Mouse (Mus musculus) thymus, postnatal 14 days (tissue): ENCODE results near the gene C130074G19Rik.

Experiments used
- DNase-seq: peaks from one replicate; pipeline ENCODE4 v3.0.0; 2021

Gene C130074G19Rik

DNA sequence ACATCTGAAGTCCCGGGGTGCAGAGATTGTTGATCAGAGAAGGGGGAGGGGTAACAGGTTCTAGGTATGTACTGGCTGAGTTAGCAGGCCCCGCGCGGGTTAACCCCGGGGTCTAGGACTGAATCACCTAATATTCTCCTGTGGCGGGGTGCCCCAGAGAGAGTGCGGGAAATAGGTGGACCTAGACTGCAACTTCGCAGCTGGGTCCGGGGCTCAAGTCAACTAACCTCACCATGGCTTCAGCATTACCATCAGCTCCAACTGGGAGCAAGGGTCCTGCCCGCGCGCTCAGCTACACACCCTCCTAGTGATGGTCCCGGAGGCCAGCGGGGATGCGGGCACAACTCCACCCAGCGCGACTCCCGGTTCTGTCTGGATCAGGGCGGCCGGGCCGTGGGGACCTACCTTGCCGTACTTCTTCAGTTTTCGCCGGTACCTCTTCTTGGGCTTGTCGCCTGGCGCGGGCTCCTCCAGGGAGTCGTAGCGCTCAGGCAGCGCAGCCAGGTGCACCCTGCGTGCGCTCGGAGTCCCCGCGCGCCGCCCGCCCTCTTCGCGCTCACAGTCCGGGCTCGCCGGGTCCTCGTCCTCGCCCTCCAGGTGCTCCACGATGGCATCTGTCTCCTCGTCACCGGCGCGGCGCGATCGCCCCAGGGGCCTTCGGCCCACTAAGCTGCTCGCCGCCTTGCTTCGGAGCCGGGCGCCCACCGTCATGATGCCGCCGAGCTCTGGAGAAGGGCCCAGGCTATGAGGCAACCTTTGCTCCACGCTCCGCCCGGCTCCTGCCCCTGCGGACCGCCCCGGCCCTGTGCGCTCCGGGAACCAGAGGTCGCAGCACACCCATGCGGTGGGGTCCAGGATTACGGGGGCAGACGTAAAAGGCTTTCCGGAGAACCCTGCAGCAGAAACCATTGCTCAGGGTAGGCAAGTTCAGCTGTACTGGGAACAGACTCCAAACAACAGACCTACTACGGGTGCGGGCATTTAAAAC lies at the start of gene C130074G19Rik:
C130074G19Rik (minus strand) TSS at position 938 of the 988 bp plus-strand sequence.
- peak; percentile 30 for DNase-seq

DNA sequence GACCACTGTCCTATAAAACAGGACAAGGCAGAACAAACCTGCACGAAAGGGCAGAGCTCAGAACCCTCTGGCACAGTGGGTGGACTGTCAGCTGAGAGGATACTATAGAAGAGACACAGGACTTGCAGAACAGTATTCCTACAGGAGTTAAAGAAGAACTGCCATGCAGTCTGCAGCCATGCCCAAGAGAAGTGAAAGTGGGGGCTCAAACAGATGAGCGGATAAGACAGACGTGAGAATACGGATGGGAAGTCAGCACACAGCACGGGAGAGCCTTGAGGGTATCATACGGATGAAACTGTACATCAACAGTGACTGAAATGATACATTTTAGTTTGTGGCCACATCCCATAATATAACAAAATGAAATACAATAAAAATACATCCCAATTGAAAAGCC lies 48.1 kb upstream of the C130074G19Rik start:
- DNase-seq, result no peak

DNA sequence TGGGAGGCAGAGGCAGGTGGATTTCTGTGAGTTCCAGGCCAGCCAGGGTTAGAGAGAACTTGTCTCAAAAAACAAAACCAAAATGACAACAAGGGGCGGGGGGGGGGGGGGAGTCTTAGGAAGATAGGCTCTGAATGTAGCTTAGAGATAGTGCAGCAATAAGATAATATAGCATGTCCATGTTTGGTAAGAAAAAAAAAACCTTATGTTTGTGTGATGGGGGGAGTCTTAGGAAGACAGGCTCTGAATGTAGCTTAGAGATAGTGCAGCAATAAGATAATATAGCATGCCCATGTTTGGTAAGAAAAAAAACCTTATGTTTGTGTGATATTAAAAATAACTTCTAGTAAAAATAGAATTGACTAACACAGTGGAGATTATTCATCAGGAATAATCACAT lies 45.4 kb upstream of the C130074G19Rik start:
- no peak for DNase-seq

DNA sequence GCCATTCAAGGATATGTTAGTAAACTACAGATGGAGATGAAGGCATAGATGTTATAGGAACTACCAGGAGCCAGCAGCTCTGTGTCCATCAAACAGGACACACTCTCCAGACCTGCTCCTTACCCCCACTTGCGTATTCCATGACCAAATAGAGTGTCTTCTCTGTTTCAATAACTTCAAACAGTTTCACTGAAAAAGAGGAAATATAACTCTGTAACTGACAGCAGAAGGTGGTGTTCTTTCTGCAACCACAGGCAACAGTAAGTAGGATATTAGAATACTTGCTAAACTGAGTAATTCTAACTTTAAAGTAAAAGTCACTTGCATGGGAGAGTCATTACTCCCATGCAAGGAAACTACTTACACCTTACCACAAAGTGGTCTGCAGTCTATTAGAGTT lies 44.9 kb upstream of the C130074G19Rik start:
- DNase-seq, result no peak

DNA sequence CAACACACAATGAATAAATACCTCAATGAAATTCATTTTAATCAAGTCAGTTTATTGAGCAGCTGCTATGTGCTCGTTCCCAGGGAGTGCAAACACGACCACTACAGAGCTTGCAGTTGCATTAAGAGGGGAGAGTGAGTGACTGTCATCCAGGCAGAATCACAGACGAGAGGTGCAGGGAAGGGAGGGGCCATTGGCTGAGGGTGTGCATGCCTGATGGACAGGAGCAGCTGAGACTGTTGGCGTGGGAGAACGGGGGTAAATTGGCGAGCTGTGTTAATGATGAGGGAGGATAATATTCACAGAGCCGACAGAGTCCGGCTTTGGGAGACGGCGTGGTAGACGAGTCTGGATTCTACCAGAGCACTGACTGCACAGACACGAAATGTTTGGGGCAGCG lies 39.8 kb upstream of the C130074G19Rik start:
- DNase-seq, result no peak

DNA sequence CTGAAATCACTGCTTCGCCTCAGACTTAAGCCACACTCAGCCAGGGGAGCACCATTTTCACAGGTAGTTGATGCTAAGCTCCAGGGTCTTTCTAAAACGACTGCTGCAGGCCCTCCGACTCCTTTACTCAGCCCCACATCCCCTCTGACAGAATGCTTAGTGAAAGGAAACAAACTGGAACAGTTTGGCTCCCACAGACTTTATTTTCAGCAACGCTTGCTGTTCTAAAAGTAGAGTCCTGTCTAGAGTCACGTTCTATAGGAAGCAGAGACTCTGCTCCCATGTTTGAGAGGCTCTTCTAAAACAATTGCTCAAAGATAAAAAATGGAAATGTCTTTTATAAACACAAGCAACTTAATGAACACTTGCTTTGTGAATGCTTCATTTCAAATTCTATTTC lies 37.0 kb upstream of the C130074G19Rik start:
- no peak for DNase-seq

DNA sequence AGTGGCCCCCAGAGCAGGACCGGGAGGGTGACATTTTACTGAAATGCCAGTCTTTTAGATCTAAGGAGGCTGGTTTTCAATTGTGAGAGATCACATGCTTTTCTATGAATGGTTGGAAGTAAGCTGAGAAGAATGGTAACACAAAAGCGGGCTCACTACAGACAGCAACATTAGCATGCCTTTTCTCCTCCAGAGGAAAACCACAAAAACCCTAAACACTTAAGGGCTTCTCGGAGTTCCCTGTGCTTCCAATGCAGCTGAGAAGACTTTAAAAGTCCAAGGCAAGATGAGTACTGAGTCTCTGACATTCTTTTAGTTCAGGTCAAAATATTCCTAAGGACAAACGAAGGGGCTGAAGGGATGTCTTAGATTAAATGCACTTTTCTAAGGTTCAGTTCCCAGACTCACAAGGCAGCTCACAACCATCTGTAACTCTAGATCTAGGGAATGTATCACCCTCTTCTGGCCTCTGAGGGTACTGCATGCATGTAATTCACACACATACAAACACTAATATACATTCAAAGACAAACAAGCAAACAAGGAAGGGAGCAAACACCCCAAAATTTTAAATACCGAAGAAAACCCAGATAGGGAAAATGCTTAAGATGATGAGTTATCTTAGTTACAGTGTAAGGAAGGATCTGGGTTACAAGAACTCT lies 35.3 kb upstream of the C130074G19Rik start:
- DNase-seq, result peak; percentile 30

DNA sequence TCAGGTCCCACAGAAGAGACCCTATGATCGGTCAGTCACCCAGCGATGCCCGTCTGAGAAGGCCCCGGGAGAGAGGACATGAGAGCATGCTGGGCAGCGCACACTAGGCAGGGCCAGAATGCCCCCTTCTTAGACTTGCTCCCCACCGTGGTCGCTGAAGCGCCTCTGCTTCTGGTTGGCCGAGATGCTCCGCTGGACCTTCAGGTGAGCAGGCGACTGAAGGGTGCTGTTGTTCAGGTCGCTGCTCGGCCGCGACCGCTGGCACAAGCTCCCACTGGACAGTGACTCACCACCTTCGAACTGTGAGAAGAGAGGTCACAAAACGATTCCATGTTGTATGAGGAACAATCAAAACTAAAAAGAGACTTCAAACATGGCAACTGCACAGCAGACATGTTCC lies 29.3 kb upstream of the C130074G19Rik start:
- no peak for DNase-seq

DNA sequence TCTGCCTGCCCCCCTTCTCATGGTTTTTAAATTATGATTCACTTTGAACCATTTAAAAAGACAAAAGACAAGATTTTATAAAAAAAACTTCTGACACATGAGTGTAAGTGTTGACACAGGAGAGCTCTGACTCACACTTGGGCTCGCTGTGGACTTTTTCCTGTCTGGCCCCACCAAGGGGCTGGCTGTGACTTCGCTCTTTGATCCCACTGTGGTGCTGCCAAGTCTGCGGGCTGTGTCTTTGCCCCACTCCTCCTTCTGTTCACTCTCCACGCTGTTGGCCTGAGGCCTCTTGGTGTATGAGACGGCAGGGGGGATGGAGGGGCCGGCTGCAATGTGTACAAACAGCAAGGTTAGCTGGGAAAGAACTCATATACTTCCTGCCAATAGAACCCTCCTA lies 28.8 kb upstream of the C130074G19Rik start:
- DNase-seq, result no peak

DNA sequence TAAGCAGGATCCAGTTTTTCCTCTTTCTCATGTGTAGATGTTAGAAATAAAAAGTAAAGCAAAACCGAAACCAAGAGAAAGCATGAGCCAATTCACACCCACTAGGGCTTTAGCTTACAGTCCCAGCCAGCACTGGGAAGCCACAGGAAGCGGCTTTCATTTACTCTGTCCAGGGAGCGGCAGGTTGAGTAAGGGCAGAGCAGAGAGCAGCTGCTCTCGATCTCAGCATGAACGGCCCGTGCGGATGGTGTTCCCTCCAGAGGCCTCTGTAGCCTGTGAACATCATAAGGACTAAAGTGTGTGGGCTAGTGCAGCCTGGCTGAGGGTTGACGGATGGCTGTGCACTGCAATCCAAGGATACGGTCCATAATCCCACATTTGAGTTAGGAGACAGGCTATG lies 25.5 kb upstream of the C130074G19Rik start:
- DNase-seq, result peak; percentile 14

DNA sequence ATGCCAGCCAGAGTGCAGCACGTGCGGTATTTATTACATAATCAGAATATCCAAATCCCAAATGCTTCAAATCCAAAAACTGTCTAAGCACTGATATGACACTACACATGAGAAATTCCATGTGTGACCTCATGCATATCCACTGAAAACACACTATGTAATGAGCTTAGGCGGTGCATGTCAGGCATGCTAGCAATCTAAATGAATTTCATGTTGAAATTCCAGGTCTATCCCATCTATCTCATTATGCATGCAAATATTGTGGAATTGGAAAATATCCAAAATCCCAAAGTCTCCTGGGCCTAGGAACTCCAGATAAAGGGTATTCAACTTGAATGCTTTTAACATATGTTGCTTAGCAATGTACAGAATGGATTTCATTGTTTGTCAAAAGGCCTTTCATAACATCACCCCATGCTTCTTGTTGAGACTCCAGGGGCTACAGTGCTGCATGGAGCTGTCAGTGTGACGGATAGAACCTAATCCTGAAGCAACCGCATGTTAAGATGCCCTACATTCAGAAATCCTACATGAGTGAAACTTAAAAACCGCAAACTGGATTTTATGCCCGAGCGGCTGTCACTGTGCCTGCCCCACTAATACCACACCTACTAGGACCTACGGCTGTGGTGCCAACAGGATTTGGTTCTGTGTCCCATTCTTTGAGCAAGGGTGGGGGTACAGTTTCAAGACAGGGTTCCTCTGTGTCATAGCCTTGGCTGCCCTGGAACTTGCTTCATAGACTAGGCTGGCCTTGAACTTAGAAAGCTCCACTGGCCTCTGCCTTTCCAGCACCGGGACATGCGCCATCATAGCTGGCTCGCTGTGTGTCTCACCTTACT lies 23.1 kb upstream of the C130074G19Rik start:
- no peak for DNase-seq

DNA sequence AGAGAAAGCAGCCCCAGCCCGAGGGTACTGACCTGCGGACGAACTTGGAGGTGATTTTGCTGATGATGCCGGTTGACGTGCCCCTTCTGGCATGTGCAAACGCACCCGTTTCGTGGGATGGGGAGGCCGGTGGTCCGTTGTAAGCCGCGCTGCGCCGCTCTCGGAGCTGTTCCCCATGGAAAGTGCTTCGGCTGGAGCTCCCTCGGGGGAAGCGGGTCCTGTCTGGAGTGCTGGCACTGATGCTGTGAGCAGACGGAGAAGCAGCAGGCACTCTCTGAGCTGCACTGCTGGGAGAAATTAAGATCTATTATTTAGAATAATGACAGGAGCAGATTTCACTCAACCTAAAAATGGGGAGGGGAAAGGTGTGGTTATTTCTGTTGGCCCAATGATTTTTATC lies 22.4 kb upstream of the C130074G19Rik start:
- DNase-seq, result no peak

DNA sequence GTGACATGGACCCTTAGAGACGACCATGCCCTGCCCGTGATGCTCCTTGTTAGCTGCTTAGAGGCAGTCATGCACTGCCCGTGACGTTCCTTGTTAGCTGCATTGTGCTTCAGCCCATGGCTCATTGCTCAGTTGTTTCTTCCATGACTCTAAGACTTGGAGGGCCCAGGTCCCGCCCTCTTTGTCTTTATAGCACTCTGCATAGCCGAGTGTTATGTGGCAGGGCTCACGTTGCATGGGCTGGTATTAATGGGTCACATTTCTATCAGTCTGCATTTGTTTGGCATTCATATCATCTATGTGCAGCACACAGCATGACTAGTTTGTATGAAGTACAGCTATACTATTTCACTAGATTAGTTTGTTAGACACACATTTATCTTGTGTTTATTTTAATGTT lies 20.7 kb upstream of the C130074G19Rik start:
- DNase-seq, result no peak

DNA sequence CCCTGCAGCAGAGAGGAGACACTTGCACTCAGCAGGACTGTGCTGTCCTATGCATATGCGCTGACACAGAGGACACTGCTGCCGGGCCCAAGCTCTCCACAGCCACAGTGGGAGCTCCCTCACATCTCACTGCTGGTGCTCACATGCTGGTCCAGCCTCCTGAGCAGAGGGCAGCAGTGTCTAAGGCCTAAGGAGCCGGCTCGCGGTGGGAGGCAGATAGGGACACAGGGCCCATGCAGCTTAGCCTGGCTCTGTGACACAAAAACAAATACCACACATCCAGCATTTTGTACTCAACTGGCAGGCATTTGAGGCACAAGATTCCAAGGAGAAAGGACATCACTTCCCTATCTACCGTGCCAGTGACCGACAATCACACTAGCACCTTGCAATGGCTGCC lies 19.9 kb upstream of the C130074G19Rik start:
- DNase-seq, result no peak

DNA sequence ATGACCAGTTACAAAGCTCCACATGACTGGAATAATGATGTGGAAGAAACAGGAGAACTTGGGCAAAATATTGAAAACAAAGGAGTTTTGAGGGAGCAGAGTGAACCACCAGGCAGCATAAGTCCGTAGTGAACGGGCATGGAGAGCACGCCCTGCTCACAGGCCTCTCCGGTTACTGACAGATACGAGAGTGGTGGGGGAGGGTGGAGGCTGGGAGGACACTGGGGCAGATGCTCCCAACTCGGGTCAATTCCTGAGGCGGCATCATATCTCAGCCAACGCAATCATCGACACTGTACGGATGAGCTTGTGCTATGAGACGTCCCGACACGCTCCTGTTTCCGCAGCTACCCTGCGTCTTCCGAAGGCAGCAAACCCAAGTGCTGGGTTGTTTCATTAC lies 14.3 kb upstream of the C130074G19Rik start:
- DNase-seq, result no peak

DNA sequence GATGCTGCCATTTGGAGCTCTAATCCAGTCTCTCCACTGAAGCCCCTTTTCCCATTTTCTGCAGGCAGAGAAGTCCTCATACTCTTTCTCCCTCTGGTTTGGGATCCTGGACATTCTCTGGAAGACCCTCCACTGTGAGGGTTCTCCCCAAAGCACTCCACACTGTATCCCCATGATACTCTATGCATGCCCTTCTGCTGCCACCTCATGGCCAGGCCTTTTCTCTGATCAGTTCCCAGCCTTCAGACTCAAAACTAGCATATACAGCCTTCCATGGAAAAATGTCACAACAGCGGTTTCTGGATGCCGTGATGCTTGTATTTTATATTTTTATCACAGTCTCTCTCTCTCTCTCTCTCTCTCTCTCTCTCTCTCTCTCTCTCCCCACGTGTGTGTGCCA lies 9.0 kb upstream of the C130074G19Rik start:
- DNase-seq, result no peak

DNA sequence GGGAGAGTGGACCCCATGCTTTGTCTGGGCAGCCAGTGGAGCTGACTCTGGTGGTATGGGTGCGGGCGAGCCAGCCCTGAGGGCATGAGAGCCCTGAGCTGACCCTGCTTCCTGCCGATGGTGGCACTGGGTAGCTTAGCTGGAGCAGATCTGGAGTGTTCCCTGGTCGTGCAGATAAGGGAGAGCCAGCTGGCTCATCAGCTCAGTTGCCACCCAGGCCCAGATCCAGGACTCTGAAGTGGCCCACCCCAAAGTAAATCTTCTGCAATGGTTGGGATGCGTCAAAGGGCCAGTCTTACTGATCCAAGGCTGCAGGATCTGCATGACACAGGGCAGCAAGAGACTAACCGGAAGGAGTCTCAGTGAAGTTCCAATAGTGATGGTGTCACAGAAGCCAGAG lies 6.4 kb upstream of the C130074G19Rik start:
- no peak for DNase-seq

DNA sequence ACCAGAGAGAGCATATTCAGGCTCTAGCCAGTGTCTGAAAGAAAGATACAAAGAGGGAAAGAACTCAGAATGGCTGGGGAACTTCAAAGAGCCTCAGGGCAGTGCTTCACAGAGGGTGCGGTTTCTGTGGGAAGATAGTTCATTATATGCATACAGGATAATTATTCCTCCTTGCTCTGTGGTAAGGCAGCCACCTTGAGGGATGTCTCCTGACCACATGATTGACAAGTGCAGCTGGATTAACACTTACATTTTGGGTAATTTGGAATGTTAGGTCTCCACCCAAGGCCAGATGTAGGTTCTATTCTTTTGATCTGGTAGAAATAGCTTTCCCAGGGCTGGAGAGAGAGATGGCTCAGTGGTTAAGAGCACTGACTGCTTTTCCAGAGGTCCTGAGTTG lies 3.1 kb upstream of the C130074G19Rik start:
- no peak for DNase-seq

DNA sequence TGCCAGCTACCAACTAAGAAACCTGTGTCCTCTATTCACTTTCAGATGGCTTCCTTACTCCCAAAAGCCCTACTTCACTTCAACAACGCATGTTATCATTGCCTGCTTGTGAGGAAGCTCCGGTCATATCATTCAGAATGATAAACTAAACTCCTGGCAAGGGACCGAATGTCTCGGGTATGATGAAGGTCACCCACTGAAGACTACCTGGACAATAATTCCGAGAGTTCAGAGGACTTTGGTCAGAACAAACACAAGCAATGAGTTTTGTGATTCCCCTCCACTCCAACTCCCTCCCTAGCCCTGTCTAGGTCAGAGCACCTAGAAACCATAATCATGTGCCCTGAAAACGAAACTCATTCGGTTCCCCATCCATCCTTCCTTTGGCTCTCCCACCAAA lies 1.2 kb downstream of the C130074G19Rik start:
- no peak for DNase-seq

DNA sequence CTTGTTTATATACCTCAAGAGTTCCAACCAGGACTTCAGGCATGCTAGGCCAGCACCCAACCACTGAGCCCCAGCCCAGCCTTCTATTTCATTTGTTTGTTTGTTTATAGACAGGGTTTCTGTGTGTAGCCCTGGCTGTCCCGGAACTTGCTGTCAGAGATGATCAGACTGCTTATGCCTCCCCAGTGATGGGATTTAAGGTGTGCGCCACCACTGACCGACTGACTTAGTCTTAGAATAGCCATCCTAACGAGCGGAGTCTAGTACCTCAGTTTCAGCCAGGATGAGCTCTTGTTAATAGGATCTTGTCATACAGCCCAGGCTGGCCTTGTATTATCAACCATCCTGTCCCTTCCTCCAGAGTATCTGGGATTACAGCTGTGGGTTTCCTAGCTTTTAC lies 1.8 kb downstream of the C130074G19Rik start:
- no peak for DNase-seq

DNA sequence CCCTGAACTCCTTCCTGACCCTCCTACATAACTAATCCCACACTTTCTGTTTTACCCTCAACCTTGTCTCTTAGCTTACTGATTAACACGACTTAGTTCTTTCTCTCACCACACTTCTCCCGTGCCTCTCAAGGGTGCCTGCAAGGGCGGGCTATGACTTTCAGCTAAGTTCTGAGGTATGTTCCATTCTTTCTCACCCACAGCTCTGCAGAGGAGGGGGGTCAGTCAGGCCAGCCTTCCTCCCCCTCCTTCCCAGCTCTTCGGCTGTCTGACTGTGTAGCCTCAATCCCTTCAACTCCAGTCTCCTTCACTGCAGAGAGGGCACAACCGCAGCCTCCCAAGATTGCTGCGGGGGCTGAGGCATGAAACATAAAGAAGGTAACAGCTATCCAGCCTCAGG lies 4.2 kb downstream of the C130074G19Rik start:
- DNase-seq, result no peak

DNA sequence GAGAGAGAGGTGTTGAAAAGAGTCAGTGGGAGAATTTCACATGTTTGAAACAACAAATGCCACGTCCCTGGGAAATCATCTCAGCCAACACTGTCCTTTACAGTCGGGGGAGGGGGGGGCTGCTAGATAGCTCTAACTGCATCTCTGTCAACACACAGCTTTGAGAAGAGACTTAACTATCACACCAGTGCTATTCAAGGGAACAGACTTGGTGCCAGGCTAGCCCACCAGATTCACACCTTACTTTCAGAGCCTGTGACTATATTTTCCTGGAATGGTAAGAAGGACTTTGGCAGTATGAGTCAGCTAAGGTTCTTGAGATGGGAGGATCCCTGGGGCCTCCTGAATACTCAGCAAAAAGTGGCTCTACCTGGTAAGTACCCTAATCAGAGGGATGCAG lies 5.7 kb downstream of the C130074G19Rik start:
- DNase-seq, result no peak

DNA sequence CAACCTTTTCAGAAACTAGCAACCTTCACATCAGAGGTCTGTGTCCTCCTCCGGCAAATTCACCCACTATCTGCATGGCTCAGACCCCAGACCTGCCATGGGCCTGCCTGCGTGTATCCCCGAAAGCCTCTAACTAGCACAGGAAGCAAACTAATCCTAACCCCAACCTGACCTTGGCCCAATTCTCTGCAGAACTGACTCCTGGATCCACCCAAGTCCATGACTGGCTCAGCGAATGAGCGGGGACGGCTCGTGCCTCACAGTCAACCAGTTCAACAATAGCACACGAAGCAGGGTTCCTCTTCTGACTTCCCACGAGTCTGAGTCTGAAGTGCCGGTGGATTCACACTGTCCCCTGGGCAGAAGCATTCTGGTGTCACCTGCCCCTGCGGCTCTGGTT lies 9.1 kb downstream of the C130074G19Rik start:
- DNase-seq, result no peak
